Mouse (Mus musculus) telencephalon, adult 2 months (tissue): ENCODE results near the gene Rmdn3.

ENCODE experiments used
- DNase-seq: peaks from one replicate; pipeline ENCODE4 v3.0.0-alpha.2; 2011; ENCODE audit warnings: low read depth, low spot score

The Rmdn3 gene

GRCm38 (mm10) chr2:119156681-119157572, at the start of gene Rmdn3:
TSS of gene Rmdn3 (minus strand) at chr2:119157034.
- peak; percentile 89 for DNase-seq

- DNase-seq: no peak
Measured at GRCm38 (mm10) chr2:119203871-119204460, 47.1 kb upstream of the Rmdn3 start.

- no peak for DNase-seq
Measured at GRCm38 (mm10) chr2:119202914-119203453, 46.1 kb upstream of the Rmdn3 start.

- peak; percentile 6 for DNase-seq
Measured at GRCm38 (mm10) chr2:119198934-119199333, 42.1 kb upstream of the Rmdn3 start.

GRCm38 (mm10) chr2:119198049-119198448, 41.2 kb upstream of the Rmdn3 start:
- no peak for DNase-seq

GRCm38 (mm10) chr2:119197493-119197892, 40.7 kb upstream of the Rmdn3 start:
- no peak for DNase-seq

- no peak for DNase-seq
Measured at GRCm38 (mm10) chr2:119196316-119197108, 39.7 kb upstream of the Rmdn3 start.

- DNase-seq: no peak
Measured at GRCm38 (mm10) chr2:119194140-119194539, 37.3 kb upstream of the Rmdn3 start.

GRCm38 (mm10) chr2:119190969-119191368, 34.1 kb upstream of the Rmdn3 start:
- DNase-seq: no peak

- peak; percentile 52 for DNase-seq
Measured at GRCm38 (mm10) chr2:119189029-119189710, 32.3 kb upstream of the Rmdn3 start.

GRCm38 (mm10) chr2:119182914-119183313, 26.1 kb upstream of the Rmdn3 start:
- no peak for DNase-seq

- no peak for DNase-seq
Measured at GRCm38 (mm10) chr2:119177384-119177939, 20.6 kb upstream of the Rmdn3 start.

- no peak for DNase-seq
Measured at GRCm38 (mm10) chr2:119176761-119177160, 19.9 kb upstream of the Rmdn3 start.

GRCm38 (mm10) chr2:119175614-119176013, 18.8 kb upstream of the Rmdn3 start:
- no peak for DNase-seq

- DNase-seq: no peak
Measured at GRCm38 (mm10) chr2:119174866-119175265, 18.0 kb upstream of the Rmdn3 start.

- DNase-seq: no peak
Measured at GRCm38 (mm10) chr2:119173991-119174651, 17.3 kb upstream of the Rmdn3 start, which contains the start of gene Gm14137. TSS of gene Gm14137 (plus strand) at chr2:119174509.

- DNase-seq: no peak
Measured at GRCm38 (mm10) chr2:119172862-119173576, 16.2 kb upstream of the Rmdn3 start.

GRCm38 (mm10) chr2:119172446-119172845, 15.6 kb upstream of the Rmdn3 start:
- no peak for DNase-seq

GRCm38 (mm10) chr2:119171574-119171973, 14.7 kb upstream of the Rmdn3 start:
- DNase-seq: no peak

GRCm38 (mm10) chr2:119170282-119170681, 13.4 kb upstream of the Rmdn3 start:
- no peak for DNase-seq
